Mouse (Mus musculus) myocyte (in vitro differentiated cells): ENCODE results near the gene Tap2. TPM values are rescaled to one million over a fixed set of nuclear protein-coding genes. Genes with fewer than 3 reads are reported as not detected.
"Not testable (repeated sequence)": the region's sequence is repeated elsewhere in the genome, so short reads cannot be mapped to it uniquely, and the experiment has no call there.

Experiments used
- H3K27me3 ChIP-seq: one replicate; pipeline ENCODE4 v1.6.1; 2011; ENCODE audit not compliant: control insufficient read depth, insufficient read depth, insufficient read length
- H3K36me3 ChIP-seq: one replicate; pipeline ENCODE4 v1.6.1; 2011; ENCODE audit not compliant: control insufficient read depth, insufficient read depth
- H3K4me2 ChIP-seq: one replicate; pipeline ENCODE4 v1.6.1; 2011; ENCODE audit warnings: low read depth, control low read depth
- H3K4me3 ChIP-seq: one replicate; pipeline ENCODE4 v1.5.1; 2011; ENCODE audit warnings: mild to moderate bottlenecking, control low read depth, moderate library complexity
- H3K79me2 ChIP-seq: one replicate; pipeline ENCODE4 v1.6.1; 2011; ENCODE audit not compliant: control insufficient read depth, insufficient read depth
- H3ac ChIP-seq: one replicate; pipeline ENCODE4 v1.6.1; 2011; ENCODE audit not compliant: control insufficient read depth, insufficient read length
- CEBPB ChIP-seq: IDR thresholded peaks from 2 replicates; pipeline ENCODE4 v1.6.1; 2011; ENCODE audit warnings: mild to moderate bottlenecking, moderate library complexity; ENCODE audit not compliant: poor library complexity, insufficient read depth, severe bottlenecking
- E2F4 ChIP-seq: IDR thresholded peaks from one replicate; pipeline ENCODE4 v1.6.1; 2011; ENCODE audit warnings: mild to moderate bottlenecking, control low read depth, moderate library complexity; ENCODE audit not compliant: insufficient read depth
- MAX ChIP-seq: IDR thresholded peaks from one replicate; pipeline ENCODE4 v1.6.1; 2011; ENCODE audit warnings: low read depth, mild to moderate bottlenecking, control low read depth
- MYOD1 ChIP-seq, 3 experiments: IDR thresholded peaks; one replicate each; pipeline ENCODE4 v1.6.1; 2011; ENCODE audit warnings: control low read depth in 2 of 3, low read depth in 2 of 3, mild to moderate bottlenecking in 2 of 3, moderate library complexity in 1 of 3; ENCODE audit not compliant: insufficient read length in 2 of 3, control insufficient read depth in 1 of 3
- MYOG ChIP-seq, 3 experiments: IDR thresholded peaks; one replicate each; pipeline ENCODE4 v1.6.1; 2011; ENCODE audit warnings: control low read depth in 2 of 3, low read depth in 2 of 3, mild to moderate bottlenecking in 2 of 3; ENCODE audit not compliant: insufficient read length in 2 of 3, control insufficient read depth in 1 of 3, insufficient read depth in 1 of 3
- POLR2A ChIP-seq: IDR thresholded peaks from one replicate; pipeline ENCODE4 v1.6.1; 2011; ENCODE audit warnings: low read depth, mild to moderate bottlenecking, control low read depth, moderate library complexity; ENCODE audit not compliant: insufficient read length
- POLR2AphosphoS2 ChIP-seq: IDR thresholded peaks from one replicate; pipeline ENCODE4 v1.6.1; 2011; ENCODE audit warnings: low read depth, control low read depth; ENCODE audit not compliant: insufficient read length
- REST ChIP-seq: IDR thresholded peaks from one replicate; pipeline ENCODE4 v1.6.1; 2011; ENCODE audit warnings: mild to moderate bottlenecking, control low read depth, moderate library complexity; ENCODE audit not compliant: insufficient read depth, insufficient read length
- SRF ChIP-seq: IDR thresholded peaks from one replicate; pipeline ENCODE4 v1.6.1; 2011; ENCODE audit warnings: low read depth; ENCODE audit not compliant: control insufficient read depth, insufficient read length
- TCF12 ChIP-seq: IDR thresholded peaks from one replicate; pipeline ENCODE4 v1.6.1; 2011; ENCODE audit warnings: mild to moderate bottlenecking, control low read depth; ENCODE audit not compliant: poor library complexity, insufficient read depth, severe bottlenecking
- TCF3 ChIP-seq: IDR thresholded peaks from one replicate; pipeline ENCODE4 v1.6.1; 2011; ENCODE audit warnings: low read depth, control low read depth; ENCODE audit not compliant: insufficient read length
- USF1 ChIP-seq: IDR thresholded peaks from one replicate; pipeline ENCODE4 v1.6.1; 2011; ENCODE audit warnings: low read depth, mild to moderate bottlenecking, control low read depth, moderate library complexity
- polyA plus RNA-seq: library from polyadenylated mRNA; unstranded; fragments of >200 nt; fragmentation: generic; extraction: Trizol; gene quantifications from one replicate; pipeline ENCODE4 v1.2.1, GENCODE M21; 2012; ENCODE audit warnings: missing spikeins

Gene Tap2
- polyA plus RNA-seq, 1 experiment, result 5.3 TPM

- Histone ChIP-seq H3K4me2 (no peak overlapping the region), H3K4me3 (no peak overlapping the region), H3K27me3 (peaks cover 46% of the 10 kb centered on the region), H3ac (no peak overlapping the region), H3K79me2 (no peaks in the 10 kb centered on the region), H3K36me3 (no peaks in the 10 kb centered on the region)
- TF ChIP-seq E2F4 (no peak), TCF3 (no peak)
Observed at GRCm38 (mm10) chr17:34217216-34217928, 14.0 kb downstream of the Tap2 start.

GRCm38 (mm10) chr17:34217986-34218385 is 14.7 kb downstream of the Tap2 start:
- Histone ChIP-seq H3K36me3 (no peaks in the 10 kb centered on the region), H3K4me3 (no peak overlapping the region), H3K27me3 (peaks cover 46% of the 10 kb centered on the region), H3ac (no peak overlapping the region), H3K4me2 (no peak overlapping the region), H3K79me2 (no peaks in the 10 kb centered on the region)
- TF ChIP-seq TCF12, result no peak
- no peak for TF ChIP-seq TCF3
- no peak for TF ChIP-seq CEBPB
- no peak for TF ChIP-seq USF1
- no peak for TF ChIP-seq E2F4
- TF ChIP-seq POLR2A, result no peak
- TF ChIP-seq MYOD1 (IDR thresholded peaks at IDR 0.05; ENCODE audit: control insufficient read depth in 1 of 3, insufficient read length in 2 of 3, low read depth in 2 of 3), result no peak

- TF ChIP-seq POLR2AphosphoS2 (no peak), USF1 (no peak), CEBPB (no peak), REST (no peak), TCF12 (no peak), MYOG (IDR thresholded peaks at IDR 0.05; ENCODE audit: control insufficient read depth in 1 of 3, insufficient read depth in 1 of 3, insufficient read length in 2 of 3, low read depth in 2 of 3) (no peak), MAX (no peak), E2F4 (no peak), POLR2A (no peak), SRF (no peak), MYOD1 (IDR thresholded peaks at IDR 0.05; ENCODE audit: control insufficient read depth in 1 of 3, insufficient read length in 2 of 3, low read depth in 2 of 3) (no peak), TCF3 (no peak)
- H3K4me3 ChIP-seq, result no peak overlapping the region
- H3K79me2 ChIP-seq, result no peaks in the 10 kb centered on the region
- H3K27me3 ChIP-seq, result peaks cover 45% of the 10 kb centered on the region
- H3K36me3 ChIP-seq, result no peaks in the 10 kb centered on the region
- H3K4me2 ChIP-seq, result no peak overlapping the region
- no peak overlapping the region for H3ac ChIP-seq
Observed at GRCm38 (mm10) chr17:34218675-34219074, 15.3 kb downstream of the Tap2 start.

- not testable (repeated sequence) for H3K79me2 ChIP-seq, H3ac ChIP-seq, H3K4me3 ChIP-seq, H3K36me3 ChIP-seq, H3K4me2 ChIP-seq
- H3K27me3 ChIP-seq, result peaks cover 41% of the 10 kb centered on the region
Observed at GRCm38 (mm10) chr17:34219096-34219495, 15.8 kb downstream of the Tap2 start.

- H3ac ChIP-seq, H3K79me2 ChIP-seq, H3K4me2 ChIP-seq, H3K36me3 ChIP-seq, H3K4me3 ChIP-seq: not testable (repeated sequence)
- H3K27me3 ChIP-seq, result peaks cover 37% of the 10 kb centered on the region
Observed at GRCm38 (mm10) chr17:34219801-34220200, 16.5 kb downstream of the Tap2 start.

- H3K79me2 ChIP-seq, H3K4me2 ChIP-seq, H3K4me3 ChIP-seq, H3K36me3 ChIP-seq, H3ac ChIP-seq: not testable (repeated sequence)
- peaks cover 31% of the 10 kb centered on the region for H3K27me3 ChIP-seq
Observed at GRCm38 (mm10) chr17:34220401-34220800, 17.1 kb downstream of the Tap2 start.
